Mouse (Mus musculus) midbrain, embryonic 13.5 days (tissue): ENCODE data around the gene Gm5065. TPM values are rescaled to one million over a fixed set of nuclear protein-coding genes. Genes with fewer than 3 reads are reported as not detected.

Experiments
- ATAC-seq: fragments of 200-750 bp; cut with Nextera tagmentation; 2 replicates; pipeline ENCODE4 v1.8.0; 2017; ENCODE audit warnings: mild to moderate bottlenecking, moderate TSS enrichment, moderate library complexity
- H3K27ac ChIP-seq: fragments of 300-500 bp; sonication (generic); 2 replicates; pipeline ENCODE4 v1.5.1; 2015; ENCODE audit warnings: inconsistent platforms, mild to moderate bottlenecking, moderate library complexity
- H3K27me3 ChIP-seq: fragments of 300-500 bp; sonication (generic); 2 replicates; pipeline ENCODE4 v1.6.1; 2015; ENCODE audit warnings: mild to moderate bottlenecking, inconsistent platforms
- H3K36me3 ChIP-seq: fragments of 300-500 bp; sonication (generic); 2 replicates; pipeline ENCODE4 v1.6.1; 2015; ENCODE audit warnings: mild to moderate bottlenecking, inconsistent platforms
- H3K4me1 ChIP-seq: fragments of 300-500 bp; sonication (generic); replicated peaks from 2 replicates; pipeline ENCODE4 v1.6.1; 2015; ENCODE audit warnings: inconsistent platforms
- H3K4me2 ChIP-seq: fragments of 300-500 bp; sonication (generic); replicated peaks from 2 replicates; pipeline ENCODE4 v1.6.1; 2015; ENCODE audit warnings: moderate library complexity, mild to moderate bottlenecking, inconsistent platforms
- H3K4me3 ChIP-seq: fragments of 300-500 bp; sonication (generic); replicated peaks from 2 replicates; pipeline ENCODE4 v1.5.1; 2015; ENCODE audit warnings: mild to moderate bottlenecking, inconsistent platforms
- H3K9ac ChIP-seq: fragments of 300-500 bp; sonication (generic); replicated peaks from 2 replicates; pipeline ENCODE4 v1.6.1; 2015; ENCODE audit warnings: mild to moderate bottlenecking, inconsistent platforms
- H3K9me3 ChIP-seq: fragments of 300-500 bp; sonication (generic); 2 replicates; pipeline ENCODE4 v1.6.1; 2016; ENCODE audit warnings: mild to moderate bottlenecking, inconsistent platforms
- WGBS: fragments of 180-500 bp; shearing (Covaris S2); methylation state at CpG from one replicate; pipeline ENCODE4 v1.1.7; 2015; 5-methylcytosine and 5-hydroxymethylcytosine counted together
- polyA plus RNA-seq: library from polyadenylated mRNA; unstranded; fragments of >200 nt; fragmentation: Nextera tagmentation; extraction: Ambion mirVana; gene quantifications from 2 replicates; pipeline ENCODE4 v1.2.1, GENCODE M21; 2015

Gene Gm5065
- not detected in 2 replicates for polyA plus RNA-seq

DNA sequence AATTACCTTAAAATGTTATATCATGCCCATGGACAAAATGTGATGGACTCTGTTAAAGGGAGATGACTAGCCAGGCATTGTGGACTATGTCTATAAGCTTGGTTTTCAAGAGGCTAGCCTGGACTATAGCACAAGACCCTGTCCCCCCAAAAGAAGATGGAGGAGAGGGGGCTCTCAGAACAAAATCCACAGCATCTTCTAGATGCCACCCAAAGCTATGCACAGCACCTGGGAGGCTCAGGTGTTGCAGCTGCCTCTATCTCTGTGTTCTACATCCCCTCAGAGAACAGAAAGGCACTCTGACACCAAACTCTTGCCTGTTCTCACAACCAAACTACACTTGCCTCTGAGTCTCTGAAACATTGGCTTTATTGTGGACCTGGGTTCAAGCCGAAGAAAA is at the start of gene Gm5065:
Gm5065 (plus strand) TSS at position 301 of the 400 bp plus-strand sequence.
- 93% methylated on average over 1 of the region's 1 CpGs for whole genome bisulfite sequencing
- no peaks in the 10 kb centered on the region for H3K27me3 ChIP-seq

GRCm38 (mm10) chr7:5327511-5327910 is 22.8 kb upstream of the Gm5065 start:
- Histone ChIP-seq H3K27me3 (no peaks in the 10 kb centered on the region), H3K27ac (no peak overlapping the region), H3K4me1 (no peaks in the 10 kb centered on the region), H3K4me2 (no peak overlapping the region), H3K9ac (no peak overlapping the region), H3K9me3 (peaks cover 37% of the 10 kb centered on the region), H3K36me3 (no peaks in the 10 kb centered on the region), H3K4me3 (no peak overlapping the region)
- WGBS, result 85% methylated on average over 1 of the region's 1 CpGs
- no peak for ATAC-seq

More for the DNA sequence above, at the start of gene Gm5065:
- H3K4me1 ChIP-seq, result no peaks in the 10 kb centered on the region
- no peak for ATAC-seq
- H3K4me2 ChIP-seq, result no peak within 1 kb of the TSS
- H3K9me3 ChIP-seq, result peaks cover 38% of the 10 kb centered on the region
- no peaks in the 10 kb centered on the region for H3K36me3 ChIP-seq
- no peak within 1 kb of the TSS for H3K4me3 ChIP-seq
- no peak within 1 kb of the TSS for H3K27ac ChIP-seq
- H3K9ac ChIP-seq, result no peak within 1 kb of the TSS

DNA sequence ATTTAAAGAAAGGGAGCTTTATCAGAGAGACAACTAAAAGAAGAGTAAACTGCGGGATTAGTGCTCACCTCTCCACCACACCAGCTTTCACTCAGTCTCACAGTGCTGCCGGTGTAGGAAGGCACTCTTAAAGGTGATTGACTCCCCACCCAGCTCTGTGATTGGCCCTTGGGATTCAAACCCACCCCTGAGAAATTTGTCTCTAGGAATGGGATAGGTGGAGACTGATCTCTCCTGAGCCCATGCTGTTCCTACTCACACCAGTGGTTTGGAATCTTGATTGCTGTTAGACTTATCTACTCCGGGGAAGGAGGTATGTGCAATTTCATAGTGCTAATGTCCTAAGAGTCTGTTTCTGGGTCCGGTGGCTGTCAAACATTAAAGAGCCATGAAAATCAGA is 598 bp downstream of the Gm5065 start, which contains the start of gene Nlrp2:
Nlrp2 (minus strand) TSS at position 101 of the 400 bp plus-strand sequence.
- Histone ChIP-seq H3K4me2 (no peak within 1 kb of the TSS), H3K36me3 (no peaks in the 10 kb centered on the region), H3K9me3 (peaks cover 41% of the 10 kb centered on the region), H3K27ac (no peak within 1 kb of the TSS), H3K4me1 (no peaks in the 10 kb centered on the region), H3K4me3 (no peak within 1 kb of the TSS), H3K9ac (no peak within 1 kb of the TSS), H3K27me3 (no peaks in the 10 kb centered on the region)
- no peak for ATAC-seq
- WGBS, result 90% methylated on average over 4 of the region's 4 CpGs

- H3K4me1 ChIP-seq, result no peaks in the 10 kb centered on the region
- H3K4me3 ChIP-seq, result no peak overlapping the region
- no peak overlapping the region for H3K9ac ChIP-seq
- no peaks in the 10 kb centered on the region for H3K36me3 ChIP-seq
- ATAC-seq, result no peak
- no peak overlapping the region for H3K4me2 ChIP-seq
- peaks cover 55% of the 10 kb centered on the region for H3K9me3 ChIP-seq
- H3K27me3 ChIP-seq, result no peaks in the 10 kb centered on the region
- H3K27ac ChIP-seq, result no peak overlapping the region
- WGBS, result 93% methylated on average over 5 of the region's 5 CpGs
Observed at GRCm38 (mm10) chr7:5363599-5363998, 13.3 kb downstream of the Gm5065 start.

DNA sequence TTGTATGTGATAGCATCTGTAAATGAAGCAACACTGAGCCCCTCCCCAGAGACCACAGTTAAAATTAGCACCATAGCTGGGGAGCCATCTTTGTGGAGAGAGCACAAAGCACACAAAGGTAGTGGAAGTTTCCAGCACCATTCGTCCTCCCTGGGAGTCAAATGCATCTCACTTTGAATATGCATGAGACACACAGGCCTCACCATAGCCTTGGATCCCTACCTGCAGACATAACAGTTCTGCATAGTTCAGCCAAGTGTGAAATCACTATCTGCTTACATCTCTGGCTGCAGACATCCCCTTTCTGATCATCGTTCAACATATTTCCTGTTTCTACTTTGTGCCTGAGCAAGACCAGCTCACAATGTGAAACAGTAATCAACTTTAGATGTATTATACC is 16.4 kb downstream of the Gm5065 start:
- Histone ChIP-seq H3K27me3 (no peaks in the 10 kb centered on the region), H3K9me3 (peaks cover 39% of the 10 kb centered on the region), H3K4me2 (no peak overlapping the region), H3K4me1 (no peaks in the 10 kb centered on the region), H3K36me3 (no peaks in the 10 kb centered on the region), H3K27ac (no peak overlapping the region), H3K4me3 (no peak overlapping the region), H3K9ac (no peak overlapping the region)
- WGBS, result 76% methylated on average over 2 of the region's 2 CpGs
- no peak for ATAC-seq

DNA sequence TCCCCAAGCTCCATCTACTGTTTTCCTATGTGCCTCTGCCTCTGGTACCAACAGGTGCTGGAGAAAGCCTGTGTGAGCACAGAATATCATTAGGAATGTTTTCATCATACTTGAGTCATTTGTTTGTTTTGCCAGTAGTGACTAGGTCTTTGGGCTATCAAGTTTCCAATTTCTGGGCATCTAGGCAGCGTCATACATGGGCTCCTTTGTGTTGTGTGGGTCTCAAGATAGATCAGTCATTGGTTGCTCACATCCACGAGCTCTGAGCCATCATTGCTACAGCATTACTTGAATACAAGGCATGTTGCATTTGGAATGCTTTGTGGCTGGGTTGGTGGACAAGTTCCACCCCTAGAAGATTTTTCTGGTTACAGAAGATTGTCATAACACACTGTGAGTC is 55.9 kb downstream of the Gm5065 start:
- H3K4me3 ChIP-seq, result no peak overlapping the region
- H3K27me3 ChIP-seq, result no peaks in the 10 kb centered on the region
- H3K9ac ChIP-seq, result no peak overlapping the region
- ATAC-seq, result no peak
- H3K4me2 ChIP-seq, result no peak overlapping the region
- 39% methylated on average over 2 of the region's 2 CpGs for WGBS
- no peaks in the 10 kb centered on the region for H3K4me1 ChIP-seq
- H3K36me3 ChIP-seq, result no peaks in the 10 kb centered on the region
- H3K9me3 ChIP-seq, result peaks cover 30% of the 10 kb centered on the region; the same call in 1 of the 2 replicates
- no peak overlapping the region for H3K27ac ChIP-seq

Other genes with a start within 250 kb of the Gm5065 start
- gene Rfpl4, start 233.6 kb upstream of the Gm5065 start, polyA plus RNA-seq, result not detected in 2 replicates
- gene Rasl2-9, start 224.6 kb upstream of the Gm5065 start, polyA plus RNA-seq, result 0.38 and 0.41 TPM in 2 replicates
- 0.01 TPM in 1 of 2 replicates, not detected in the other for gene Vmn1r55, start 200.9 kb upstream of the Gm5065 start, polyA plus RNA-seq
- gene Vmn1r56, start 153.8 kb upstream of the Gm5065 start, polyA plus RNA-seq, result not detected in 2 replicates
- not detected in 2 replicates for gene Vmn1r57, start 132.0 kb upstream of the Gm5065 start, polyA plus RNA-seq
- not detected in 2 replicates for gene Nlrp2, start 498 bp downstream of the Gm5065 start, polyA plus RNA-seq
- gene Vmn1r58, start 62.9 kb downstream of the Gm5065 start, polyA plus RNA-seq, result not detected in 2 replicates
- not detected in 2 replicates for gene Vmn1r59, start 106.2 kb downstream of the Gm5065 start, polyA plus RNA-seq
- gene Vmn2r28, start 143.4 kb downstream of the Gm5065 start, polyA plus RNA-seq, result not detected in 2 replicates
- not detected in 2 replicates for gene Vmn1r60, start 196.8 kb downstream of the Gm5065 start, polyA plus RNA-seq